Mouse (Mus musculus) heart, adult 8-10 months (tissue): Measurements from ENCODE around the gene Cyp2b10. TPM values are rescaled to one million over a fixed set of nuclear protein-coding genes. Genes with fewer than 3 reads are reported as not detected.
A peak's percentile ranks its signal among the peaks of the same experiment; 100 is the strongest.
"Not testable (repeated sequence)": the region's sequence is repeated elsewhere in the genome, so short reads cannot be mapped to it uniquely, and the experiment has no call there.

Experiments used
- DNase-seq: peaks from one replicate; pipeline ENCODE4 v3.0.0; 2022; ENCODE audit warnings: low spot score
- total RNA-seq, 4 experiments: library from RNA; stranded (reverse); gene quantifications; 2 replicates each; pipeline ENCODE4 v1.2.4; 2022

Cyp2b10 gene
- total RNA-seq, result 1 to 10 TPM; 4.4 to 7.8 (median 6.2) TPM

DNA sequence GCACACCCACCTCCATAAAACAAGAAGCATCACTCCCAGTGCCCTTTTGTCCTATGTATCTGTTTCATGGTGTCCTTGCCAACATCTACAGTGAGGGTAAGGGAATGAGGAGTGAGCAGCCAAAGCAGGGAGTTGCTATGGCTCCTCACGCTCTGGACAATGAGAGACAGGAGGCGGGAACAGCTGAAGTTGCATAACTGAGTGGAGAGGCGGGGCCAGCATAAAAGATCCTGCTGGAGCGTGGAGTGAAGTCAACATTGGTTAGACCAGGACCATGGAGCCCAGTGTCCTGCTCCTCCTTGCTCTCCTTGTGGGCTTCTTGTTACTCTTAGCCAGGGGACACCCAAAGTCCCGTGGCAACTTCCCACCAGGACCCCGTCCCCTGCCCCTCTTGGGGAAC, at the start of gene Cyp2b10:
Gene Cyp2b10, plus strand, starts transcription at position 210 of the 400 bp plus-strand sequence.
- DNase-seq, result no peak

DNA sequence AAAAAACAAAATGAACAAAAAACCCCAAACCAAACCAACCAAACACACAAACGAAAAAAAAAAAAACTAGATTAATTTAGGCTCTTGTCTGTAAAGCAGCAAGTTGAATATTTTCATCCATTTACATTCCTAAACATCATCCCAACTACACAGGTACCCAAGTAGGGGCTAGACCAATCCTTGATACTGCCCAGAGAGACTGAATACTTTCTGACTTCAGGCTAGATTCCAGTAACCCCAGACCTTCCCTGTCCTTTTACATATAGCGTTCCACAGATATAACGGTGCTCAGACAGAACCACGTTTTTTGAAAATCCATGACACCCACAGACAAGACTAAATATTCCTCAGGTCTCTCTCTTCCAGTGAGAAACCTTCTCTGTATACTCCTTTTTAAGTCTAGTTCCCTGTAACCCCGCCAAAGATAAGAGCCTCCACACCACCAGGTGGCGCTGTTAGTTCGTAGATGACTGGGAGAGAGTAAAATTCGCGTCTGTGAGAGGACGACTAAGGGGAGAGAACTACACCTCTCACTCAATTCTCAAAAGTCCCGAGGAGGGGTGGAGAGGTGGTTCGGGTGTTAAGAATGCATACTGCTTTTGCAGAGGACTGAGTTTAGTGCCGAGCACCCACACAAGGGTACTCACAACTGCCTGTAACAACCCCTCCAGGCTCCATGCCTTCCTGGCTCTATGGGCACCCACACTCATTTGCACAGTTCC, 49.5 kb upstream of the Cyp2b10 start:
- DNase-seq, result peak; percentile 91

DNA sequence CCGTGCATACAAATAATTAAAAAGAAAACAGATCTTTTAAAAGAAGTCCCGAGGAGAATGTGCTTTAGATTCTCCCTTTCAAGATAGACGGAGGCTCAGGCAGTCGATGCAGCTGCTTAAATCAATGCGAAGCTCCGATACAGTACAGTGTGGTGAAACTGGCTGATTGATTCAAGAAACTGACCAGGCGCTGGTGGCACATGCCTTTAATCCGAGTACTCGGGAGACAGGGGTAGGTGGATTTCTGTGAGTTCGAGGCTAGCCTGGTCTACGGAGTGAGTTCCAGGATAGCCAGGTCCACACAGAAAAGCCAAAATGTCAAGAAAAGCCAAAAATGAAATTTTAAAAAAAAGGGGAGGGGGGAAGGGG, 49.0 kb upstream of the Cyp2b10 start:
- DNase-seq, result no peak

DNA sequence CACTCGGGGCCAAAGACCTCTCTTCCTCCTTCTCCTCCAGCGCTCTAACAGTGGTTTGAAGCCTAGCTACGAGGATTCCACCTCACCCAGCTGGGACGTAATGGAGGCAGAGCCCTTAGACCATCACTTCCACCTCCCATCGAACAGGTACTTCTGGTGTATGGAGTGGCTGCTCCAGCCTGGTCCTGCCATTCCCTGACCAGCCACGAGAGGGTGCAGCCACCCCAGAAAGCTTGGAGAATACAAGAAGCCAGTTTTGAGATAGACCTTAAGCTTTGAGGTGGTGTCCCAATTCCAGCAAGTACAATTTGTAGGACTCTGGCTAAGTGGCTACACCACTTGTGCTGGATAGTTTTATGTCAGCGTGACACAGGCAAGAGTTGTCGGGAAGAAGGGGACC, 42.3 kb upstream of the Cyp2b10 start:
- DNase-seq, result peak; percentile 43

DNA sequence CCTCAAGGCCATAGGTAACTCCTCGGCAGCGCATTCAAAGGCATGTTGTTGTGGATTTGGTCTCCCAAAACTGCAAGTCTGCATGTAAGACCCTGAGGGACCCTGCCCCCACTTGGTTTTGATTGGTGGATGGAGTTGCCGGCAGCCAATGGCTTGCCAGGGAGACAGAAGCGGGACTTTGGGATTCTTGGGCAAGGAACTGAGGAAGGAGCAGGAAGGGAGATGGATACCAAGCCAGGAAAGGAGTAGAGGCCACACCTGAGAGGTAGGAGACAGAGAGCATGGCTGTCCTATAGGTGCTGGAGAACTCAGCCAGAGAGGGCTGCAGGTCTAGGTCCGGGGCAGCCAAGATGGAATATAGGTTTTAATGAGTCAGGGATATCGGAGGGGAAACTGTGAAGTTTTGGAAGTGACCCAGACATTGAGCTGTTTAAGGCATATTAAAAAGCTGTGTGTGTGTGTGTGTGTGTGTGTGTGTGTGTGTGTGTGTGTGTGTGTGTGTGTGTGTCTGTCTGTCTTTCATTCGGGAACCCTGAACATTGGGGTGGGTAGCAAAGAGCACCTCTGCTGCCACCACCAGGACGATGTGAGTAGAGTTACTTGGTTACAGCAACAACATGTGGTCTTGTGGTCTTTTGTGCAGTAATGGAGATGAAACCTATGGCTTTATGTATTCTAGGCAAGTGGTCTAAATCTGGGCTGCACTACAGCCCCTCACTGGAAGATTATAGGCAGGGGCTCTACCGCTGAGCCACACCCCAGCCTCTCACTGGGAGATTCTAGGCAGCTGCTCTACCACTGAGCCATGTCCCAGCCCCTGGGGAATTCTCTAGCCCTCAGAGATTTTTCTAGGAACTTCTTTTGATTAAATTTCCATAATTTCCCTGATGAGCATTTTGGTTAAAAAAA, 37.2 kb upstream of the Cyp2b10 start:
- no peak for DNase-seq

DNA sequence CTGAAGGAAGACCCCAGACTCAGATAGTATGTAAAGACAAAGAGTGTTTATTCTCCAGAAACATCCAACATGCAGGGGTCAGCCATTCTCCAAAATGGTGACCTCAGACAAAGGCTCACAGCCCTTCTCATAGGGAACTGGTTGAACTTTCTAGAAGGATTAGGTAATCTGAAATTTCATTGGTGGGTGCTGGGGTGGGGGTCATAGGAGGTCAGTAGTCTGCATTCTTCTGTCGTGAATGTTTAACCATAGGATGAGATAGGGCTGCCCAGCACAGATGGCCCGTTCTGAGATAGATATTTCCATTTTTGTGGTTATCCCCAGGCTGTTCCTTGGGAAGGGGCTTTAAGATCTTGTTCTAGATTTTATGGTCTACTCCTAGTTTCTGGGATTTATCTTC, 35.1 kb upstream of the Cyp2b10 start:
- no peak for DNase-seq

DNA sequence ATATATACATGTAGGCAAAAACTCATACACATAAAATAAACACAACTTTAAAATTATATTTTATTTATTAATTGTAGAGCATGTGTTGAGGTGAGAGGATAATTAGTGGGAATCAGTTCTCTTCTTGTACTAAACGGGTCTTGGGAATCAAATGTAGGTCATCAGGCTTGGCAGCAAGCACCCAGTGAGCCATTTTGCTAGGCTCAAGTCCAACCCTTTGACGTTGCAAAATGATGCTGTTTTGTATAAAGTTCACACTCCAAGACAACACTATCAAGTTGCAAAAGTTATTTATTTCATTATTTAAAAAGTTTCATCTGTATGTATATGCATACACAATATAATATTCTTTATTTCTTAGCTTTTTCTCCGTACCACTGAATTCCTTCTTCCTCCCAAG, 33.7 kb upstream of the Cyp2b10 start:
- no peak for DNase-seq

DNA sequence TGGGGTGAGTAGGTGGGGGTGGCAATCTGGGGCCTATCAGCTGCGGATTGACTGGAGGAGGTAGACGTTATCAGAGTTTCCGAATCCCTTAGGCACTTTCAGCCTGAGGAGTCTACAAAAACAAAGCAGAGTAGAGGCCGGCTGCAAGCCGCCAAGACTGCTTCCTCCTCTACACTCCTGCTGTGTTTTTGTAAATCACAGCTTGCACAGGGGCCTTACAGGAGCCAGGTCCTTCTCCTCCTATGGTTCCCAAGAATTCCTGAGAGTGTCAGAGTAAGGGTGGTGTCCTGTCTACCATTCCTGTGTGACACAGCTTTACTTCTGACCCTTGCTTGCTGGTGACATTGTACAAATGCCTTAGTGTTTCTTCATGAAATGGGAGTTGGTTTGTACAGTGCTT, 32.6 kb upstream of the Cyp2b10 start:
- no peak for DNase-seq

DNA sequence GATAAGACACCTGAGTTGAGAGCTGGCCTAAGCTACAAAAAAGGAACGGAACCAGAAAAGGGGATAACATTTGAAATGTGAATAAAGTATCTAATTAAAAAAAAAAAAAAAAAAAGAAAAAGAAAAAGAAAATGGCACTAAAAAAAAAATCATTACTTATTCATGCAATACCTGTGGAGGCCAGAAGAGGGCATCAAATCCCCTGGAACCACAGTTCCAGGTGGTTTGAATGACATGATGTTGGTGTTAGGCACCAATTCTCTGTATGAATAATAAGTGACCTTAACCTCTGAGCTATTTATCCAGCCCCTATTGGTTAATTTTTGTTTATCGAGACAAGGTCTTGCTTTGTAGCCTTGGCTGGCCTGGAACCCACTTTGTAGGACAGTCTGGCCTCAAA, 27.6 kb upstream of the Cyp2b10 start:
- no peak for DNase-seq

DNA sequence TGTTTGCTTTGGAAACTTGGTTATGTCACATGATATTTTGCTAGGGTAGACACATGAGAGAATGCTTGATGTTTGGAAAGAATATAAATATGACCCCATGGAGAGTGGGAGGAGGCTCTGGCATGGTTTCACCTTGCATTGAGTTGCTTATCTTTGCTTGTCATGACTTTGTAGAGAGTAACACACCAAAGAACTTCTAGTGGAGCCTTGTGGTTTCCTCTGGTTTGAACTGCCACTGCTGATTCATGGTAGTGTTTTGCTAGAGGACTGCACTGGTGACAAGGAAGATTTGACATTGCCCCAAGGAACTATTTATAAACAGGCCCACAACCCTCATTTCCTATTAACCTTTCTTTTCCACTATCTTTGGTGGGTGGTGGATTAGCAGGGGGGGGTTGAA, 24.8 kb upstream of the Cyp2b10 start:
- DNase-seq, result no peak

DNA sequence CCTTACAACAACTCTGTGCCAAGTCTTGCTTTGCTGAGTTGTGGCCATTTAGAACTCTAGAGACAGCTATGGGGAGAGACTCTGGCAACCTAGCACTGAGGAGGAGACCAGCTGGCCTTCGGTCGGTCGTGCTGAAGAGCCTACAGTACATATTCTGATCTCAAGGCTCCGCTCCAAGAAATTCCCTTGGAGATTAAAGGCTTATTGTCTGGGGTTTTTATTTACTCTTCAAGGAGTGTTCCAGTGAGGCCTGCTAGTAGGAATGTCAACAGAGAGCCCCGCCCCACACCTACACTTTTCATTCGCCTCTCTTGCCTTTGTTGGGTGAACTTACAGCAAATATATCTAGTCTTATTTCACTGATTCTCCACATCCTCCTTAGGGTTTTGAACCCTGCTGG, 18.7 kb upstream of the Cyp2b10 start:
- no peak for DNase-seq

DNA sequence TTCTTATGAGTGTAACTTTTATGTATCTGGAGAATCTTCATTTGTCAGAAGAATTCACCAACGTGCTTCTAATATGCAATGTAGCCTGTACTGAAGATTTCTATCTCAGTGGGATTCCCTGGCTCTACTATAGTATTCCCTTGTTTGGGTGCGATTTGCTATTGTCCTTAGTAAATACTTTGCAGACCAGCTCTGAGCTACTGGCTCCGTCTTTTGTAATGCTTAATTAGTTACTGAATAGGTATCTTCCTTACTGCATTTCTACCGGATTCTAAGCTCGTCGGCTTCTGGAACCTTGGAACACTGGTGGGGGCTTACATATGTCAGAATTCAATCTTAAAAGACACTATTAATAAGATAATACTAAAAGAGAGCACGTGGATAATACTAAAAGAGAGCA, 16.7 kb upstream of the Cyp2b10 start:
- DNase-seq, result not testable (repeated sequence)

DNA sequence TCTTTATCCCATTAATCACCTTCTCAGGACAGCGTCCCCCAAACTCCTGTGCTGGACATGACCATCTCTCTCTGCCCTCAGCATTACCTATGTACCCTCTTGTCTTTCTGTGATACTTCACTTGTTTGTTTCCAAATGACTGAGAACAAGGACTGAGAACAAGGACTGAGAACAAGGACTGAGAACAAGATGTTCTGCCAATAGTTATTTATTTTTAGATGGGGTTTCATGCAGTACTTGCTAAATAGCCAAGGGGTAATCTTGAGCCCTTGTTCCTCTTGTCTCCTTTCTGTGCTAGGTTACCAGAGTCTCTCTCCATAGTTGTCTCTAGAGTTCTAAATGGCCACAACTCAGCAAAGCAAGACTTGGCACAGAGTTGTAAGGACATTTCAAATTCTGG, 13.1 kb upstream of the Cyp2b10 start:
- peak; percentile 44 for DNase-seq

DNA sequence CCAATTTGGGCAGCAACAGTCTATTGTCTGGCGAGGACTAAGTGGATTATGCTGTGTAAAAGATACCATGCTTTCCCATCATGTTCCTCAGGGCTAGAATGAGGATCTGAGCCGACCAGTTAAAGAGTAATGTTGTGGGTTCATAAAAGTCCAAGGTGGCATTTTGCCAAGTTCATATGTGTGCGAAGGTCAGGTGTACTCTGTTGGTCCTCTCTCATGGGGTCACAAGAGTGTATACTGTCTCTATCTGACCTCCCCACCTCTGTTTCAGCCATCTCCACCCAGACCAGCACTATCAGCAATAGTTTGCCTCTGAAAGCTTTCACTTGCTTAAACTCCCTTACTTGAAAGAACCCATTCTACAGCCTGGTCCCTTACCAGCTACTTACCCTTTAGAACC, 9.7 kb upstream of the Cyp2b10 start:
- DNase-seq, result no peak

DNA sequence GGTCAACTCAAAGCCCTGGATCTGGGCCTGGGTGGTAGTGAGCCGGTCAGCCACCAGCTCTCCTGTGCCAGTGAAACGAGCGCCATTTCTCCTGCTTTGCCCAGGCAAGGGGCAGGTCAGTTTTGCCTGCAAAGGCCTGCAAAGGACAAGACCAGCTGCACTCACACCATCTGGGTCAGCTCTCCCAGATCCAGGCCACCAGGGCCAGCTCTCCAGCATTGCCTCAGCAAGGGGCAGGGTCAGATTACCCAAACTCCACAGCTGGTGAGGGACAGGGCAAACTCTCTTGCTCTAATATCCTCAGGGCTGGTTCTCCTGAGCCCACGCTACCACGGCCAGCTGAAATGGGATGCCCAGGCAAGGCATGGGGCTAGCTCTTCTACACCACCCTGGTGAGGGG, 4.3 kb upstream of the Cyp2b10 start:
- DNase-seq, result no peak

DNA sequence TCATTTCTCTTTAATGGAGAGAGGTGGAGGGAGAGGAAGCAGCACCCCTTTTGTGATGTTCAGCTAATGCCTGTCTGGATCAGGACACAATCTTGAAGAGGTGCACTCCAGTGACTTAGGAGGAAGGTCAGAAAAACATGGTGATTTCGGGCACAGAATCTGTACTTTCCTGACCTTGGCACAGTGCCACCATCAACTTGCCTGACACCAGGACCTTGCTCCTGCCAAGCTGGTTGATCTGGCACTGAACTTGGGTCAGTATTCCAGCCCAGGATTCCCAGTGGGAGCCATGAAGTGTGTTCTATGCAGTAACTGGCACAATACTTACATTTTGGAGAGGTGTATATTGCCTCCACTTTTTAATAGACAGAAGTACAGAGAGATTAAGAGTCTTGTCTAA, 2.3 kb upstream of the Cyp2b10 start:
- DNase-seq, result no peak

DNA sequence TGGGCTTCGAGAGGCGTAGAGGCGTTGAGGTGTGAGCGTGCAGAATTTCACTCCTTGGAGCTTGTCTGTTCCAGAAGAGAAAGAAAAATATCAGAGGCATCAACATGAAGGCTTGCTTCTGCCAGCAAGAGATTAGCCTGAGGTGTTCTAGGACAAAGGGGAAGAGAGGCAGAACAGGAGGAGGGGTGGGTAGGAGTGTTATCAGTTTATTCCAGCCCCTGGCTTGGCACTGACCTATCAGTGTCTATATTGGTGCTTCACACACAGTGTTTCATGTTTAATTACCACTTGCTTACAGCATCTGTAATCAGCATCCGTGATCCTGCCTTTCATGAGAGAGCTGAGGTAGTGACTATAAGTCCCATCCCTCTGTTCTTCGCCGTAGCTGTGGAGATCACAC, 644 bp downstream of the Cyp2b10 start:
- DNase-seq, result no peak

DNA sequence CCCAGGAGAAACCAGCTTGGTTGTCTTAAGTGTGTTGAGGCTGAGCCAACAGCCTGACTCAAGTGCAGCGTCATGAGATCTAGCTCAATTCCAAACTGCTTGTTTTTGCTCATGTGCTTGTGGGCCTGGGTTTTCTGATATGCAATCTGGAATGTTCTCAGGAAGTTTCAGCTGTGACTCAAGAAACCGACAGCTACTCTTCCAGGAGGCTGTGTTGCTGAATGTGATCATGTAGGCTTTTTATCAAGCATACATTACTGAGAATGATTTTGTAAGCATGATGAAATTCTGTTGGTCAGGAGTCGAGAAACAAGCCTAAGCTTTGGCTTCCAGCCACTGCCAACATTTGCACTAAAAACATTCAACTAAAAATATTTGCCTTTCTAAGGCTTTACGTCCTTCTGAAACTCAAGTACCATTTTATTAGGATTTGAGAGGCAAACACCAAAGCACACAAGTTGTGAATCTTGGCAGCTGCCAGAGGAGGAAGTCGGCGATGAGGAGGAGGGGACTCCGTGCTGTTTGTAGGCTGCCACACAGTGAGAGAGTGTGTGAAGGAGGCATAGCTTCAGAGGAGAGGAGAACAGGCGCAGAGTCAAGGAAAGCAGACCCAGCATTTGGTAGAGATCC, 4.8 kb downstream of the Cyp2b10 start:
- DNase-seq, result no peak

DNA sequence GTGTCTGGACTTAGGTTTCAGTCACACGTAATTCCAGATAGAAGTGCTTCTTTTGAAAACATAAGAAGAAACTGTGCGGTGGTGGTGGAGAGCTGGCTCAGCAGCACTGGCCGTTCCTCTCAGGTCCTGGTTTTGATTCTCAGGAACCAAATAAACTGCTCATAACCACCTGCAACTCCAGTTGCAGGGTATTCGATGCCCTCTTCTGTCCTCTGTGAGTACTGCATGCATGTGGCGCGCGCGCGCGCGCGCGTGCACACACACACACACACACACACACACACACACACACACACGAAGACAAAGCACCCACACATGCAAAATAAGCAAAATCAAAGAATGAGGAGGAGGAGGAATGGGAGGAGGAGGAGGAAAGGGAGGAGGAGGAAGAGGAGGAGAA, 5.7 kb downstream of the Cyp2b10 start:
- DNase-seq, result no peak

DNA sequence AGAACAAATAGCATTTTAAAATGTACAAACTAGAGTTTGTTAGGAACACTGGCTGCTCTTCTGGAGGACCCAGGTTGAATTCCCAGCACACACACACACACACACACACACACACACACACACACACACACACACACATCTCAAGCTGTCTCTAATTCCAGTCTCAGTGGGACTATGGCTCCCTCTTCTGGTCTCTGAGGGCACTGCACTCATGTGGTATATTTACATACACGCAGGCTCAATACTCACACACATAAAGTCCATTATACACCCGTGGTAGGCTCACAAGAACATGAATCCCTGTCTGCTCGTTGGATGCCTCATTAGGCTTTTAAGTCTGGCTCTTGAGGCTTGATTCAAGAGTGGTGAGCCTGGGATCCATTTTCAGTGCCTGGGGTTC, 6.6 kb downstream of the Cyp2b10 start:
- DNase-seq, result no peak

DNA sequence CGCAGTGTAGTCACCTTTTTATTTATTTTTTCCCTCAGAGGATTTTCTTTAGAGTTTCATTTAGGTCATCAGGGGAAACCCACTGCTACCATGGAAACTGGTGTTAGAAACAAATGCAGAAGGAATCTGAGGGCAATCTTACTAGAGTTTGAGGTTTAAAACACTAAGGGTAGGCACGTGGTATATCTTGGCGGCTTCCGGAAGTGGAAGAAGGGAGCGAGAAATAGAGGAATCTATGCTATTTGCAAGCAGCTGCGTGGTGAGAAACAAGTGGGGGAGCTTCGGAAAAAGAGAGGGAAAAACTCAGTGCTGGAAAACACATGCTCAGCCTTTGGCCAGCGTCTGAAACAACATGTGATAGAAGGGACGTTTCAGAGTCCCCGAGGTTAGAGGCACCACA, 7.1 kb downstream of the Cyp2b10 start:
- DNase-seq, result no peak

DNA sequence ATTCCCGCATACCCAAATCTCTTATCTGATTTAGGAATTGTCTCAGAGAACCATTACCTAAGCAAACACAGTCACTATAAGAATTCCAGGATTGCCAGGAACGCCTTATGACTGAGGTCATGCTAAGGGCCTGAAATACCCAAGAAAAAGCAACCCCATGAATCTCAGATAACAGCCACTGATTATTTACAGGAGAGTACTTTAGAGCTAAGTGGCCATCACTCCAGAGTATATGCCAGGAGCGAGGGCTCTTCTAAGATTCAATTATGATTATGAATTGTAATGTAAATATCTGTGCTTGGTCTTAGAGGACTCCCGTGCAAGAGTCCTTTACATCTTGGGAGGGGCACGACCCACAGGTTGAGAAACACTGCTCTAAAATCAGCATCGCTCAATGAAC, 10.0 kb downstream of the Cyp2b10 start:
- no peak for DNase-seq

DNA sequence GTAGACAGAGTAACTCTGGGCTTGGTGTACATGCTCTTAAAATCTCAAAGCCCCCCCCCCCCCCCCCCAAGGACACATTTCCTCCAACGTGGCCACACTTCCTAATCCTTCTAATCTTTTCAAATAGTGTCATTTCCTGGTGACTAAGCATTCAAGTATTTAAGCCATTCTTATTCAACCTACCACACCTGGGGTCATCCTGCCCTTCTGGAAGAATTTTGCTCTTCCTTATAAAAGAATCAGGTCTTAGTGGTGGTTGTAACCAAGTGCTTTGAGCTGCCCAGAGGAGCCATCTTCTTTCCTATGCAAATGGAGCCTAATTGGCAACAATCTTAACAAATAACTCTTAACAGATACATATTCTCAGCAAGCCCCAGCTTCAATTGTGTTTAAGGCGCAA, 12.6 kb downstream of the Cyp2b10 start:
- DNase-seq, result no peak
